8 mouse cellular contexts compared by ENCODE assay signal in the genomic region with DNA sequence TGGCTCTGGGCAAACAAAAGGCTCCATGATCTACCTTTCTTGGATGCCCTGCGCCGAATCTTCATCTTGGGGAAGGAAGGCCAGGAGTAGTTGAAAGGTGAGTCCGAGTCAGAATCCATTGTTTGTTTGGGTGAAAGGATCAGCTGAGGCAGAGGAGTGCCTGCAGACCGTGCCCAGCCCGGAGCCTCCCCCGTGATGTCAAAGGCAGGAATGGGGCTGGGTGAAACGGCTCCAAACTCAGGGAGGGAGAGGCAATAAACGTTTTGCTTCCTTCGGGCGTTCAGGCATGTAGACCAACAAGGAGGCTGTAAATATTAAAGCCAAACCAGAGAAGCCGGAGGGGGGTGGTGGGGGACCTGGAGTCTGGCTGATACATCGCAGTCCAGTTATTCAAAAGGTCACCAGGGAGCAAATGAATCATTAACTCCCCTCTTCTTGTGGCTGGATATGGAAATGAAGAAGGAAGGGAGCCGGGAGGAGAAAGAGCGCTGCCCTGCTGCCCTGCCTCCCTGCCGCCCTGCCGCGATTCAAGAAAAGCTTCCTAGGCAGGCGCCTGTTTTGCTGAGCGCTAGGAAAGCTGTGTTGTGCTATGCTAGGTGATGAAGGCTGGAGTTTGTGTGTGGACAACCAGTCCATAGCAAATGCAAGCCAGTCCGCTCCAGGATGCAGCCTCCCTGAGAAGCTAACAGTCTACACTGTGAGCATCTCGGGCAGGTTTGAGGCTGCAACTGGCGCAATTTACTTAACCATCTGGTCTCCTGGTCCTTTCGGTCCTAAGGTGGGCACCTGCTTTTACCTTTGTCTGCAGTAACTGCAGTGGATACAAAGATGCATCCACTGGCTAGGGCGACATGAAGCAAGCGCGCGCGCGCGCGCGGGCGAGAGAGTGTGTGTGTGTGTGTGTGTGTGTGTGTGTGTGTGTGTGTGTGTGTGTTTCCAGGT.
DNase-seq lines count a peak whose midpoint lies in the region; ATAC-seq and TF ChIP-seq lines count a peak whose summit lies in the region.

No protein-coding gene starts in this region.

- H3K4me3 ChIP-seq in erythroblast, embryonic 14.5 days (replicated peaks): peak overlapping the region; percentile 33
- peak overlapping the region; percentile 43 for H3K4me3 ChIP-seq in hindbrain, embryonic 12.5 days
- peak overlapping the region; percentile 49 for H3K4me3 ChIP-seq in limb, embryonic 14.5 days (replicated peaks; ENCODE audit: low read length)
- peak overlapping the region; percentile 40 for H3K4me3 ChIP-seq in neural tube, embryonic 12.5 days

- peak; percentile 96 for DNase-seq in Patski (ENCODE audit: low read depth, low spot score)
- DNase-seq in limb, embryonic 14.5 days (ENCODE audit: low spot score): peak; percentile 14
- DNase-seq in adrenal gland, adult 8-10 months: no peak
- no peak for DNase-seq in gastrocnemius, adult 8-10 months (ENCODE audit: low spot score in 2 of 2)

- ATAC-seq in erythroblast, adult 5-6 weeks (replicated peaks; ENCODE audit: low FRiP score, poor library complexity, severe bottlenecking): no peak
- ATAC-seq in Patski: peak; percentile 61
- ATAC-seq in hindbrain, embryonic 12.5 days (ENCODE audit: low FRiP score): peak; percentile 63
- peak; percentile 65 for ATAC-seq in limb, embryonic 14.5 days (ENCODE audit: low FRiP score, low read depth)
- peak; percentile 54 for ATAC-seq in neural tube, embryonic 12.5 days (ENCODE audit: low FRiP score, low read depth)

- H3K9me3 ChIP-seq in erythroblast, embryonic 14.5 days (ENCODE audit: control insufficient read depth, low read length): no peaks in the 10 kb centered on the region
- no peaks in the 10 kb centered on the region for H3K9me3 ChIP-seq in hindbrain, embryonic 12.5 days (replicated peaks)
- H3K9me3 ChIP-seq in limb, embryonic 14.5 days (ENCODE audit: control insufficient read depth, low read length): no peaks in the 10 kb centered on the region
- H3K9me3 ChIP-seq in neural tube, embryonic 12.5 days: no peaks in the 10 kb centered on the region

- TF ChIP-seq POLR2A in limb, embryonic 14.5 days (IDR thresholded peaks at IDR 0.05; ENCODE audit: borderline replicate concordance, extremely low read depth, insufficient read depth, insufficient read length): peak; percentile 42; the same call in 1 of the 2 replicates

- peak overlapping the region; percentile 59 for H3K9ac ChIP-seq in hindbrain, embryonic 12.5 days
- H3K9ac ChIP-seq in limb, embryonic 14.5 days (ENCODE audit: low read depth, low read length, severe bottlenecking): peak overlapping the region; percentile 64
- H3K9ac ChIP-seq in neural tube, embryonic 12.5 days: peak overlapping the region; percentile 42

- H3K4me2 ChIP-seq in hindbrain, embryonic 12.5 days (replicated peaks): peak overlapping the region; percentile 92
- peak overlapping the region; percentile 88 for H3K4me2 ChIP-seq in limb, embryonic 14.5 days (replicated peaks; ENCODE audit: low read depth, low read length, severe bottlenecking)
- peak overlapping the region; percentile 83 for H3K4me2 ChIP-seq in neural tube, embryonic 12.5 days (replicated peaks)

- no peaks in the 10 kb centered on the region for H3K36me3 ChIP-seq in erythroblast, embryonic 14.5 days (ENCODE audit: control insufficient read depth)
- H3K36me3 ChIP-seq in hindbrain, embryonic 12.5 days: no peaks in the 10 kb centered on the region
- H3K36me3 ChIP-seq in limb, embryonic 14.5 days (ENCODE audit: control insufficient read depth, insufficient read depth, low read length): no peaks in the 10 kb centered on the region
- no peaks in the 10 kb centered on the region for H3K36me3 ChIP-seq in neural tube, embryonic 12.5 days

- CTCF ChIA-PET in Patski (lab: Charles Lee): interaction anchor here (1.1 to 2.6 kb wide), 2 partner anchors 10 to 15 kb away, joined by 4 to 14 read pairs; no protein-coding TSS in a partner anchor

- 6% methylated on average over 33 of the region's 33 CpGs for WGBS in hindbrain, embryonic 12.5 days
- 9% methylated on average over 31 of the region's 33 CpGs for WGBS in limb, embryonic 14.5 days
- 7% methylated on average over 33 of the region's 33 CpGs for WGBS in neural tube, embryonic 12.5 days

- in situ Hi-C loops in Patski (cut with MboI; ENCODE audit: low pct_unique_long_range_greater_than_20kb): loop anchor here (5.0 kb wide), 1 partner anchor 676 kb away; a partner anchor contains a TSS

- H3K27me3 ChIP-seq in erythroblast, embryonic 14.5 days (ENCODE audit: control insufficient read depth): peaks cover 21% of the 10 kb centered on the region
- H3K27me3 ChIP-seq in Patski: no peaks in the 10 kb centered on the region
- H3K27me3 ChIP-seq in hindbrain, embryonic 12.5 days: peaks cover 18% of the 10 kb centered on the region; the same call in 1 of the 2 replicates
- H3K27me3 ChIP-seq in limb, embryonic 14.5 days (ENCODE audit: control insufficient read depth, insufficient read depth, low read length): no peaks in the 10 kb centered on the region
- no peaks in the 10 kb centered on the region for H3K27me3 ChIP-seq in neural tube, embryonic 12.5 days (replicated peaks)

- H3K4me1 ChIP-seq in erythroblast, embryonic 14.5 days (ENCODE audit: control insufficient read depth): no peaks in the 10 kb centered on the region
- H3K4me1 ChIP-seq in hindbrain, embryonic 12.5 days: peaks cover 16% of the 10 kb centered on the region
- H3K4me1 ChIP-seq in limb, embryonic 14.5 days (ENCODE audit: control insufficient read depth, insufficient read depth, low read length): peaks cover 5% of the 10 kb centered on the region
- H3K4me1 ChIP-seq in neural tube, embryonic 12.5 days: peaks cover 6% of the 10 kb centered on the region

- H3K27ac ChIP-seq in hindbrain, embryonic 12.5 days: peak overlapping the region; percentile 71
- peak overlapping the region; percentile 79 for H3K27ac ChIP-seq in limb, embryonic 14.5 days (replicated peaks; ENCODE audit: low read depth, low read length)
- no peak overlapping the region for H3K27ac ChIP-seq in neural tube, embryonic 12.5 days

- no peak for TF ChIP-seq CTCF in Patski (IDR thresholded peaks at IDR 0.05)

- POLR2A ChIA-PET in Patski (lab: Charles Lee): interaction anchor here (0.6 to 1.0 kb wide), 4 partner anchors 9 to 506 kb away, joined by 3 to 4 read pairs (median 4); no protein-coding TSS in a partner anchor

Comparison
In these comparisons a context has a peak if more than half of its experiments do, and no peak if none do; other contexts are left out.
1. DNase-seq: peak in Patski (single experiment) and limb, embryonic 14.5 days (single experiment); none in adrenal gland, adult 8-10 months (single experiment) and gastrocnemius, adult 8-10 months (0 of 2).
2. Peak in every context shown above with its lines, with median percentiles within 50 percentile points of each other: H3K4me3 ChIP-seq, H3K4me2 ChIP-seq and H3K9ac ChIP-seq.